Mouse (Mus musculus) embryonic facial prominence, embryonic 10.5 days (tissue): Measurements from ENCODE around the gene Slc41a3. TPM values are rescaled to one million over a fixed set of nuclear protein-coding genes. Genes with fewer than 3 reads are reported as not detected.

Source experiments
- DNase-seq: peaks from one replicate; pipeline ENCODE4 v3.0.0-alpha.2; 2017; ENCODE audit warnings: low spot score
- H3K27ac ChIP-seq: fragments of 300-500 bp; sonication (generic); replicated peaks from 2 replicates; pipeline ENCODE4 v1.5.1; 2016; ENCODE audit warnings: mild to moderate bottlenecking
- H3K27me3 ChIP-seq: fragments of 300-500 bp; sonication (generic); replicated peaks from 2 replicates; pipeline ENCODE4 v1.6.1; 2016; ENCODE audit warnings: low read depth, mild to moderate bottlenecking; ENCODE audit not compliant: poor library complexity, severe bottlenecking
- H3K36me3 ChIP-seq: fragments of 300-500 bp; sonication (generic); replicated peaks from 2 replicates; pipeline ENCODE4 v1.6.1; 2016; ENCODE audit warnings: mild to moderate bottlenecking, moderate library complexity
- H3K4me1 ChIP-seq: fragments of 300-500 bp; sonication (generic); 2 replicates; pipeline ENCODE4 v1.6.1; 2016
- H3K4me3 ChIP-seq: fragments of 300-500 bp; sonication (generic); 2 replicates; pipeline ENCODE4 v1.5.1; 2016; ENCODE audit warnings: mild to moderate bottlenecking, moderate library complexity
- H3K9me3 ChIP-seq: fragments of 300-500 bp; sonication (generic); 2 replicates; pipeline ENCODE4 v1.6.1; 2016; ENCODE audit warnings: mild to moderate bottlenecking
- WGBS: fragments of 180-500 bp; shearing (Covaris S2); methylation state at CpG from one replicate; pipeline ENCODE4 v1.1.7; 2016; 5-methylcytosine and 5-hydroxymethylcytosine counted together
- polyA plus RNA-seq: library from polyadenylated mRNA; unstranded; fragments of >200 nt; fragmentation: Nextera tagmentation; extraction: Ambion mirVana; gene quantifications from 2 replicates; pipeline ENCODE4 v1.2.1, GENCODE M21; 2016

Gene Slc41a3
- polyA plus RNA-seq, 1 experiment from 2014 or later = 2.2 TPM

- Histone ChIP-seq H3K27me3 (peaks cover 34% of the 10 kb centered on the region), H3K9me3 (no peaks in the 10 kb centered on the region), H3K4me1 (peaks cover 18% of the 10 kb centered on the region), H3K36me3 (no peaks in the 10 kb centered on the region), H3K4me3 (no peak overlapping the region), H3K27ac (no peak overlapping the region)
- DNase-seq = no peak
- 93% methylated on average over 3 of the region's 3 CpGs for WGBS
These were observed 2.2 kb upstream of the Slc41a3 start for GRCm38 (mm10) chr6:90602304-90602703.

- 66% methylated on average over 7 of the region's 7 CpGs for WGBS
- Histone ChIP-seq H3K9me3 (no peaks in the 10 kb centered on the region), H3K4me3 (no peak overlapping the region), H3K4me1 (peaks cover 19% of the 10 kb centered on the region), H3K36me3 (no peaks in the 10 kb centered on the region), H3K27ac (no peak overlapping the region), H3K27me3 (peaks cover 34% of the 10 kb centered on the region)
- no peak for DNase-seq
These were observed 1.4 kb upstream of the Slc41a3 start for GRCm38 (mm10) chr6:90603126-90603525.

DNA sequence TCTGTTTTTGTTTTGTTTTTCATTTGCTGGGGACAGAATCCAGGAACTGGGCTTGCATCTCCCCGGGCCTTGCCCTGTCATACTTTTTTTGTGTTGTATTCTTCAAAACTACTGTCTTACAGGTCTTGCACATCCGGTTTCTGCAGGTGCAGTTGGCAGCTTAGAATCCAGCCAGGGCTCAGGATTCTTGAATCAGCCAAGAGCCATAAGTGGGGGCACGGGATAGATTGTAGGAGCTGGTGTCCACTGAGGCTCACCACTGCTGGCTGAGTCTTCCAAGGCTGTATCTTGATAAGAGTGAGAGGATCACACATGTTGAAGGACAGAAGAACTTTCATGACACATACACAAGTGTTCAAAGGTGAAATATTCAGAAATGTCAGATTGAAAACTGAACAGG lies 395 bp upstream of the Slc41a3 start:
- Histone ChIP-seq H3K4me3 (peak overlapping the region; percentile 65), H3K36me3 (no peaks in the 10 kb centered on the region), H3K9me3 (no peaks in the 10 kb centered on the region), H3K27me3 (peaks cover 34% of the 10 kb centered on the region), H3K27ac (no peak overlapping the region), H3K4me1 (peaks cover 19% of the 10 kb centered on the region)
- DNase-seq = no peak
- 60% methylated on average over 3 of the region's 3 CpGs for WGBS

- peaks cover 34% of the 10 kb centered on the region for H3K27me3 ChIP-seq
- H3K4me1 ChIP-seq = peaks cover 19% of the 10 kb centered on the region
- no peaks in the 10 kb centered on the region for H3K36me3 ChIP-seq
- WGBS = 19% methylated on average over 5 of the region's 5 CpGs
- peak overlapping the region; percentile 82; the same call in 1 of the 2 replicates for H3K27ac ChIP-seq
- DNase-seq = no peak
- H3K4me3 ChIP-seq = peak overlapping the region; percentile 65
- H3K9me3 ChIP-seq = no peaks in the 10 kb centered on the region
These were observed 757 bp downstream of the Slc41a3 start for GRCm38 (mm10) chr6:90605298-90605665.

GRCm38 (mm10) chr6:90606538-90606937 lies 2.0 kb downstream of the Slc41a3 start:
- no peaks in the 10 kb centered on the region for H3K36me3 ChIP-seq
- 23% methylated on average over 7 of the region's 7 CpGs for WGBS
- peaks cover 34% of the 10 kb centered on the region for H3K27me3 ChIP-seq
- no peak overlapping the region for H3K4me3 ChIP-seq
- H3K9me3 ChIP-seq = no peaks in the 10 kb centered on the region
- H3K4me1 ChIP-seq = peaks cover 18% of the 10 kb centered on the region
- DNase-seq = peak; percentile 81
- no peak overlapping the region for H3K27ac ChIP-seq

GRCm38 (mm10) chr6:90607196-90607595 lies 2.7 kb downstream of the Slc41a3 start:
- no peak overlapping the region for H3K4me3 ChIP-seq
- H3K27me3 ChIP-seq = peaks cover 27% of the 10 kb centered on the region
- DNase-seq = peak; percentile 75
- no peaks in the 10 kb centered on the region for H3K9me3 ChIP-seq
- H3K27ac ChIP-seq = no peak overlapping the region
- no peaks in the 10 kb centered on the region for H3K36me3 ChIP-seq
- 14% methylated on average over 5 of the region's 5 CpGs for WGBS
- H3K4me1 ChIP-seq = peaks cover 14% of the 10 kb centered on the region

DNA sequence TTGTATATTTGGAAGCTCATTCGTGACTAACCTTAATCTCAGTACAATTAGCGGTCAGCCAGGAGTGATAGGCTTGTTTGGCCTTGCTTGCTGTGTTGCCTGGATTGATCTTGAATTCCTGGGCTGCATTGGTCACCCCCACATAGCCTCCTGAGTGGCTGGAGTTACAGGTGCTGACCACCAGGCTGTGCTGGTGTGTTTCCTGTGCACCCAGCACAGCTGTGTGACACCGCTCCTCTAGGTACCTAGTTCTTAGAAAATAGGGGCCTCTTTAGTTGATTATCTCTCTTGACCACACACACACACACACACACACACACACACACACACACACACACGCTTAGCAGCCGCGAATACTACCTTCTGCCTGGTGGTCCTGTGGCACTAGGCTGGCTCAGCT lies 3.7 kb downstream of the Slc41a3 start:
- Histone ChIP-seq H3K36me3 (no peaks in the 10 kb centered on the region), H3K9me3 (no peaks in the 10 kb centered on the region), H3K4me1 (peaks cover 14% of the 10 kb centered on the region), H3K27ac (no peak overlapping the region), H3K27me3 (peaks cover 18% of the 10 kb centered on the region), H3K4me3 (no peak overlapping the region)
- DNase-seq = peak; percentile 30
- 70% methylated on average over 6 of the region's 6 CpGs for WGBS

DNA sequence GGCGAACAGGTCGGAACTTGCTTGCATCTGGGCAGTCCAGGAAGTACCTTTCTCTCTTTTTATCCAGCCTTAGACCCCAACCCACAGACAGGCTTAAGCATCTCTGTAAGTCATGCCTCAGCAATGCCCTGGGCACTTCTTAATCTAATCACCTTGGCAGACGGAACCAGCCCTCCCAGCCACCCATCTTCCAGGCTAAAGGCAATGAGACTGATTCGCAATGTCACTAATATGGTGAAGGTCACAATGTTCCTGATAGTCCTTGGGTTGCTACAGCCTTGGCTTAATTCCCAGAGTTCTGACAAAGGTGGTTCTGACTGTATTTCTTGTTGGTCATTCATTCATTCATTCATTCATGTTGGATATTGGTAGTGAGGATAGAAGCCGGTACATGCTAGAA lies 5.7 kb downstream of the Slc41a3 start:
- Histone ChIP-seq H3K36me3 (no peaks in the 10 kb centered on the region), H3K27ac (no peak overlapping the region), H3K4me1 (peaks cover 9% of the 10 kb centered on the region), H3K9me3 (no peaks in the 10 kb centered on the region), H3K4me3 (no peak overlapping the region), H3K27me3 (peaks cover 14% of the 10 kb centered on the region)
- 88% methylated on average over 5 of the region's 5 CpGs for WGBS
- no peak for DNase-seq

- H3K27ac ChIP-seq = no peak overlapping the region
- no peaks in the 10 kb centered on the region for H3K4me1 ChIP-seq
- WGBS = 77% methylated on average over 8 of the region's 8 CpGs
- no peak overlapping the region for H3K4me3 ChIP-seq
- no peaks in the 10 kb centered on the region for H3K9me3 ChIP-seq
- DNase-seq = no peak
- H3K36me3 ChIP-seq = no peaks in the 10 kb centered on the region
- H3K27me3 ChIP-seq = no peaks in the 10 kb centered on the region
These were observed 8.8 kb downstream of the Slc41a3 start for GRCm38 (mm10) chr6:90613277-90613676.

DNA sequence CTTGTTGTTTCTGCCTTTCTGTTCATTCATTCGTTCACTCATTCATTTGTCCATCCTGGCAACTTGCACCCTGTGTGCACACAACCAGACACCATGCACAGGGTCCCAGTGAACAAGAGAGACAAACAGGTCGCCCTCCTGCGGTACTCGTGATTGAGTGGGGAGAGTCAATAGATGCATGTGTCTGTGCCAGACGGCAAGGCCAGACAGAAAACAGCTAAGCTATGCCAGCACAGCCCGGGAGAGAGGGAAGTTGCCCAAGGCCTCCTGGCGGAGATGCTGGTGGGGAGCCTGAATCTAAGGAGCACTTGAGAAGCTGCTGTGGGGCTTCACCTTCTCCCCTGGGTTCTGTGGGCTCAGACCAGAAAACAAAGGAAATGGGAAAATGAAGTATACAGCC lies 10.8 kb downstream of the Slc41a3 start:
- 81% methylated on average over 7 of the region's 7 CpGs for WGBS
- Histone ChIP-seq H3K36me3 (no peaks in the 10 kb centered on the region), H3K4me1 (peaks cover 2% of the 10 kb centered on the region), H3K27ac (no peak overlapping the region; the same call in 1 of the 2 replicates), H3K4me3 (no peak overlapping the region), H3K9me3 (no peaks in the 10 kb centered on the region), H3K27me3 (no peaks in the 10 kb centered on the region)
- DNase-seq = no peak

GRCm38 (mm10) chr6:90615991-90616390 lies 11.5 kb downstream of the Slc41a3 start:
- Histone ChIP-seq H3K9me3 (no peaks in the 10 kb centered on the region), H3K4me1 (peaks cover 8% of the 10 kb centered on the region), H3K27ac (no peak overlapping the region; the same call in 1 of the 2 replicates), H3K4me3 (no peak overlapping the region), H3K27me3 (no peaks in the 10 kb centered on the region), H3K36me3 (no peaks in the 10 kb centered on the region)
- no peak for DNase-seq
- WGBS = 88% methylated on average over 6 of the region's 6 CpGs

DNA sequence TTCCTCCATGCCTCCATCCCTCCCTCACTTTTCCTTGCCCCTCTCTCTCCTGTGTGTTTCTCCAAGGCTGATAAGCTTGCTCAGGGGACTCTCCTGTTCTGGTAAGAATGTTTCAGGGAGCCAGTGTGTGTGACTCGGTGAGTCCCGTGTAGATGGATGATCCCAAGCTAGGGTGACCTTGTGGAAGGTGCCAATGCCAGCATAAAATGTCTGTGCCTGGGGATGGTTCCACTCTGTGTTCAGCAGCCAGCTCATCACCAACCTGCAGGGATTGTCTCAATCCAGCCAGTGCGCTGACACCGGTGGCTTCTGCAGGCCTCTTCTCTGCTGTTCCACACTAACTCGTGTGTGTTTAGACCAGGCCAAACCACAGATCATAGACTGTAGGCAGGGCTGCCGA lies 12.0 kb downstream of the Slc41a3 start:
- Histone ChIP-seq H3K27me3 (no peaks in the 10 kb centered on the region), H3K4me1 (peaks cover 13% of the 10 kb centered on the region), H3K27ac (no peak overlapping the region), H3K4me3 (no peak overlapping the region), H3K9me3 (no peaks in the 10 kb centered on the region), H3K36me3 (no peaks in the 10 kb centered on the region)
- WGBS = 90% methylated on average over 6 of the region's 6 CpGs
- no peak for DNase-seq

DNA sequence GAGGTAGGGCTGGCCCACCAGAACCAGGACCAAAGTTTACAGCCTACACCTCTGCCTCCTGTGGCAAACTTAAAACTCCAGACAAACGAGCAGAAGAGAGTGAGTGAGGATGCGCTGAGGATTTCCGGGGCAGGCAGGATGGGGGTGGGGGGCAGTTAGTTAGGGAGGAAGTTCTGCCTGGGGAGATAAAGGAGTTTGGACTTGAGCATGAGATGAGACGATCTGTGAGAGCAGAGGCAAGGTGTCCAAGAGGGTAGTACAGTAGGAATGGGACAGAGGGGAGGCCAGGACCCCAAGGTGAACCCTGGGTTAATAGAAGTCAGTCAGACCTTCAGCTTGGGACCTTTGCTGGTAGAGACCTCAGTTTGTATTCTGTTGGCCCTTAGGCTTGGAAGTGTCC lies 13.7 kb downstream of the Slc41a3 start:
- WGBS = 85% methylated on average over 4 of the region's 4 CpGs
- no peaks in the 10 kb centered on the region for H3K27me3 ChIP-seq
- no peaks in the 10 kb centered on the region for H3K36me3 ChIP-seq
- no peak for DNase-seq
- H3K4me3 ChIP-seq = no peak overlapping the region
- H3K9me3 ChIP-seq = no peaks in the 10 kb centered on the region
- no peak overlapping the region; the same call in 1 of the 2 replicates for H3K27ac ChIP-seq
- peaks cover 20% of the 10 kb centered on the region for H3K4me1 ChIP-seq
